Mouse (Mus musculus) liver, embryonic 15.5 days (tissue): ENCODE results near the gene Tmem182. TPM values are rescaled to one million over a fixed set of nuclear protein-coding genes. Genes with fewer than 3 reads are reported as not detected.
A peak's percentile ranks its signal among the peaks of the same experiment; 100 is the strongest.

Experiments used
- ATAC-seq: fragments of 200-750 bp; cut with Nextera tagmentation; 2 replicates; pipeline ENCODE4 v1.8.0; 2017; ENCODE audit warnings: moderate number of reproducible peaks, mild to moderate bottlenecking, moderate library complexity; ENCODE audit not compliant: insufficient read depth
- H3K27ac ChIP-seq: fragments of 300-500 bp; sonication (generic); replicated peaks from 2 replicates; pipeline ENCODE4 v1.5.1; 2015; ENCODE audit warnings: mild to moderate bottlenecking, inconsistent platforms
- H3K27me3 ChIP-seq: fragments of 300-500 bp; sonication (generic); 2 replicates; pipeline ENCODE4 v1.6.1; 2015; ENCODE audit warnings: mild to moderate bottlenecking, inconsistent platforms
- H3K36me3 ChIP-seq: fragments of 300-500 bp; sonication (generic); replicated peaks from 2 replicates; pipeline ENCODE4 v1.6.1; 2015; ENCODE audit warnings: moderate library complexity, mild to moderate bottlenecking, inconsistent platforms
- H3K4me1 ChIP-seq: fragments of 300-500 bp; sonication (generic); replicated peaks from 2 replicates; pipeline ENCODE4 v1.6.1; 2015; ENCODE audit warnings: inconsistent platforms
- H3K4me2 ChIP-seq: fragments of 300-500 bp; sonication (generic); 2 replicates; pipeline ENCODE4 v1.6.1; 2015; ENCODE audit warnings: moderate library complexity, mild to moderate bottlenecking, inconsistent platforms
- H3K4me3 ChIP-seq: fragments of 300-500 bp; sonication (generic); replicated peaks from 2 replicates; pipeline ENCODE4 v1.5.1; 2015; ENCODE audit warnings: mild to moderate bottlenecking, inconsistent platforms
- H3K9ac ChIP-seq: fragments of 300-500 bp; sonication (generic); 2 replicates; pipeline ENCODE4 v1.6.1; 2015; ENCODE audit warnings: moderate library complexity, mild to moderate bottlenecking, inconsistent platforms
- H3K9me3 ChIP-seq: fragments of 300-500 bp; sonication (generic); replicated peaks from 2 replicates; pipeline ENCODE4 v1.6.1; 2016; ENCODE audit warnings: inconsistent platforms
- WGBS: fragments of 180-500 bp; shearing (Covaris S2); methylation state at CpG from one replicate; pipeline ENCODE4 v1.1.7; 2015; ENCODE audit warnings: mixed read lengths; ENCODE audit not compliant: insufficient replicate concordance; 5-methylcytosine and 5-hydroxymethylcytosine counted together
- polyA plus RNA-seq: library from polyadenylated mRNA; unstranded; fragments of >200 nt; fragmentation: Nextera tagmentation; extraction: Ambion mirVana; gene quantifications from 2 replicates; pipeline ENCODE4 v1.2.1, GENCODE M21; 2015

The Tmem182 gene
- polyA plus RNA-seq: 0.47 and 0.75 TPM in 2 replicates

- Histone ChIP-seq H3K4me2 (no peak within 1 kb of the TSS), H3K27me3 (no peaks in the 10 kb centered on the region), H3K9ac (no peak within 1 kb of the TSS), H3K27ac (no peak within 1 kb of the TSS), H3K36me3 (no peaks in the 10 kb centered on the region), H3K4me3 (no peak within 1 kb of the TSS), H3K9me3 (no peaks in the 10 kb centered on the region), H3K4me1 (no peaks in the 10 kb centered on the region)
- WGBS: 60% methylated on average over 9 of the region's 9 CpGs
- ATAC-seq: no peak
Observed at GRCm38 (mm10) chr1:40805351-40805750, at the start of gene Tmem182. Gene Tmem182 (plus strand): TSS chr1:40805601.

- no peaks in the 10 kb centered on the region for H3K36me3 ChIP-seq
- 69% methylated on average over 6 of the region's 6 CpGs for WGBS
- H3K4me1 ChIP-seq: no peaks in the 10 kb centered on the region
- no peak overlapping the region for H3K9ac ChIP-seq
- ATAC-seq: no peak
- H3K9me3 ChIP-seq: no peaks in the 10 kb centered on the region
- no peak overlapping the region for H3K4me3 ChIP-seq
- no peak overlapping the region for H3K27ac ChIP-seq
- H3K4me2 ChIP-seq: no peak overlapping the region
- no peaks in the 10 kb centered on the region for H3K27me3 ChIP-seq
Observed at GRCm38 (mm10) chr1:40759751-40760445, 45.5 kb upstream of the Tmem182 start.

GRCm38 (mm10) chr1:40764042-40764441, 41.4 kb upstream of the Tmem182 start:
- Histone ChIP-seq H3K9me3 (no peaks in the 10 kb centered on the region), H3K36me3 (no peaks in the 10 kb centered on the region), H3K4me1 (no peaks in the 10 kb centered on the region), H3K27ac (no peak overlapping the region), H3K9ac (no peak overlapping the region), H3K4me2 (no peak overlapping the region), H3K27me3 (peaks cover 3% of the 10 kb centered on the region; the same call in 1 of the 2 replicates), H3K4me3 (no peak overlapping the region)
- no peak for ATAC-seq
- WGBS: 71% methylated on average over 1 of the region's 1 CpGs

- Histone ChIP-seq H3K27me3 (peaks cover 3% of the 10 kb centered on the region; the same call in 1 of the 2 replicates), H3K9me3 (no peaks in the 10 kb centered on the region), H3K9ac (no peak overlapping the region), H3K36me3 (no peaks in the 10 kb centered on the region), H3K27ac (no peak overlapping the region), H3K4me3 (no peak overlapping the region), H3K4me1 (no peaks in the 10 kb centered on the region), H3K4me2 (no peak overlapping the region)
- ATAC-seq: no peak
- WGBS: 55% methylated on average over 15 of the region's 15 CpGs
Observed at GRCm38 (mm10) chr1:40764701-40765275, 40.6 kb upstream of the Tmem182 start.

GRCm38 (mm10) chr1:40765521-40765920, 39.9 kb upstream of the Tmem182 start:
- Histone ChIP-seq H3K9ac (no peak overlapping the region), H3K9me3 (no peaks in the 10 kb centered on the region), H3K4me2 (no peak overlapping the region), H3K4me3 (no peak overlapping the region), H3K27me3 (peaks cover 3% of the 10 kb centered on the region; the same call in 1 of the 2 replicates), H3K4me1 (peaks cover 2% of the 10 kb centered on the region), H3K27ac (no peak overlapping the region), H3K36me3 (no peaks in the 10 kb centered on the region)
- no peak for ATAC-seq
- WGBS: 76% methylated on average over 12 of the region's 12 CpGs

- Histone ChIP-seq H3K4me1 (peaks cover 17% of the 10 kb centered on the region), H3K36me3 (no peaks in the 10 kb centered on the region), H3K27ac (no peak overlapping the region), H3K9me3 (no peaks in the 10 kb centered on the region), H3K4me2 (no peak overlapping the region), H3K4me3 (no peak overlapping the region), H3K9ac (no peak overlapping the region), H3K27me3 (peaks cover 3% of the 10 kb centered on the region; the same call in 1 of the 2 replicates)
- ATAC-seq: no peak
- 71% methylated on average over 18 of the region's 18 CpGs for WGBS
Observed at GRCm38 (mm10) chr1:40767588-40767987, 37.8 kb upstream of the Tmem182 start.

- WGBS: 21% methylated on average over 6 of the region's 6 CpGs
- peaks cover 17% of the 10 kb centered on the region for H3K4me1 ChIP-seq
- H3K4me2 ChIP-seq: no peak overlapping the region
- no peaks in the 10 kb centered on the region for H3K9me3 ChIP-seq
- H3K4me3 ChIP-seq: no peak overlapping the region
- no peak for ATAC-seq
- no peak overlapping the region for H3K27ac ChIP-seq
- no peak overlapping the region for H3K9ac ChIP-seq
- H3K27me3 ChIP-seq: peaks cover 3% of the 10 kb centered on the region; the same call in 1 of the 2 replicates
- H3K36me3 ChIP-seq: no peaks in the 10 kb centered on the region
Observed at GRCm38 (mm10) chr1:40768606-40769005, 36.8 kb upstream of the Tmem182 start.

GRCm38 (mm10) chr1:40769331-40769894, 36.0 kb upstream of the Tmem182 start:
- WGBS: 67% methylated on average over 4 of the region's 4 CpGs

GRCm38 (mm10) chr1:40771196-40771970, 34.0 kb upstream of the Tmem182 start:
- Histone ChIP-seq H3K4me1 (peaks cover 20% of the 10 kb centered on the region), H3K9ac (peak overlapping the region; percentile 16), H3K27ac (peak overlapping the region; percentile 69), H3K36me3 (no peaks in the 10 kb centered on the region), H3K4me2 (peak overlapping the region; percentile 58), H3K27me3 (no peaks in the 10 kb centered on the region; the same call in 1 of the 2 replicates), H3K4me3 (peak overlapping the region; percentile 43), H3K9me3 (no peaks in the 10 kb centered on the region)
- ATAC-seq: peak; percentile 90
- WGBS: 55% methylated on average over 7 of the region's 7 CpGs

More at GRCm38 (mm10) chr1:40769331-40769894, 36.0 kb upstream of the Tmem182 start:
- H3K36me3 ChIP-seq: no peaks in the 10 kb centered on the region
- no peak overlapping the region for H3K9ac ChIP-seq
- peaks cover 3% of the 10 kb centered on the region; the same call in 1 of the 2 replicates for H3K27me3 ChIP-seq
- H3K27ac ChIP-seq: no peak overlapping the region
- H3K9me3 ChIP-seq: no peaks in the 10 kb centered on the region
- no peak for ATAC-seq
- no peak overlapping the region for H3K4me2 ChIP-seq
- H3K4me3 ChIP-seq: no peak overlapping the region
- peaks cover 20% of the 10 kb centered on the region for H3K4me1 ChIP-seq

GRCm38 (mm10) chr1:40773234-40773633, 32.2 kb upstream of the Tmem182 start:
- H3K9me3 ChIP-seq: no peaks in the 10 kb centered on the region
- H3K4me3 ChIP-seq: no peak overlapping the region
- no peak for ATAC-seq
- no peak overlapping the region for H3K9ac ChIP-seq
- no peak overlapping the region for H3K27ac ChIP-seq
- H3K36me3 ChIP-seq: no peaks in the 10 kb centered on the region
- H3K4me2 ChIP-seq: peak overlapping the region; percentile 58
- H3K27me3 ChIP-seq: no peaks in the 10 kb centered on the region
- WGBS: 78% methylated on average over 5 of the region's 5 CpGs
- peaks cover 20% of the 10 kb centered on the region for H3K4me1 ChIP-seq

GRCm38 (mm10) chr1:40774040-40774439, 31.4 kb upstream of the Tmem182 start:
- ATAC-seq: no peak
- no peak overlapping the region for H3K4me3 ChIP-seq
- H3K4me1 ChIP-seq: peaks cover 20% of the 10 kb centered on the region
- no peak overlapping the region for H3K27ac ChIP-seq
- H3K36me3 ChIP-seq: peaks cover 7% of the 10 kb centered on the region; the same call in 1 of the 2 replicates
- H3K27me3 ChIP-seq: no peaks in the 10 kb centered on the region
- no peak overlapping the region for H3K4me2 ChIP-seq
- 83% methylated on average over 10 of the region's 10 CpGs for WGBS
- no peak overlapping the region for H3K9ac ChIP-seq
- no peaks in the 10 kb centered on the region for H3K9me3 ChIP-seq
